Mouse (Mus musculus) urinary bladder, postnatal 4 days (tissue): Measurements from ENCODE around the gene Prf1.

Source experiments
- DNase-seq, 2 experiments: peaks; one replicate each; pipeline ENCODE4 v3.0.0; 2021 to 2022; ENCODE audit warnings: low spot score in 2 of 2

Prf1 gene

GRCm38 (mm10) chr10:61286246-61286645 is 11.4 kb upstream of the Prf1 start:
- no peak for DNase-seq

GRCm38 (mm10) chr10:61290016-61290415 is 7.6 kb upstream of the Prf1 start:
- DNase-seq, result no peak

GRCm38 (mm10) chr10:61290479-61290878 is 7.2 kb upstream of the Prf1 start:
- no peak for DNase-seq

GRCm38 (mm10) chr10:61294242-61294641 is 3.4 kb upstream of the Prf1 start:
- DNase-seq, result no peak

GRCm38 (mm10) chr10:61296713-61297445 is 754 bp upstream of the Prf1 start:
- DNase-seq, result no peak

- DNase-seq, result no peak
Measured at GRCm38 (mm10) chr10:61300996-61301395, 3.4 kb downstream of the Prf1 start.

GRCm38 (mm10) chr10:61304046-61304445 is 6.4 kb downstream of the Prf1 start:
- DNase-seq, result no peak

GRCm38 (mm10) chr10:61305928-61306590 is 8.4 kb downstream of the Prf1 start:
- DNase-seq, result no peak

- DNase-seq, result no peak
Measured at GRCm38 (mm10) chr10:61308706-61309320, 11.2 kb downstream of the Prf1 start.

GRCm38 (mm10) chr10:61312159-61312558 is 14.5 kb downstream of the Prf1 start:
- DNase-seq, result no peak

- no peak for DNase-seq
Measured at GRCm38 (mm10) chr10:61312754-61313153, 15.1 kb downstream of the Prf1 start.

GRCm38 (mm10) chr10:61313750-61314149 is 16.1 kb downstream of the Prf1 start:
- no peak for DNase-seq

GRCm38 (mm10) chr10:61315324-61315880 is 17.8 kb downstream of the Prf1 start:
- no peak for DNase-seq

GRCm38 (mm10) chr10:61318527-61318926 is 20.9 kb downstream of the Prf1 start:
- no peak for DNase-seq

GRCm38 (mm10) chr10:61324717-61325116 is 27.1 kb downstream of the Prf1 start:
- DNase-seq, result peak in 1 of 2 experiments; percentile 43

GRCm38 (mm10) chr10:61325782-61326328 is 28.2 kb downstream of the Prf1 start:
- DNase-seq, result no peak

- DNase-seq, result no peak
Measured at GRCm38 (mm10) chr10:61327545-61327944, 29.9 kb downstream of the Prf1 start.

- no peak for DNase-seq
Measured at GRCm38 (mm10) chr10:61328927-61329326, 31.3 kb downstream of the Prf1 start.

GRCm38 (mm10) chr10:61331046-61331445 is 33.4 kb downstream of the Prf1 start:
- DNase-seq, result no peak

- DNase-seq, result no peak
Measured at GRCm38 (mm10) chr10:61334545-61334944, 36.9 kb downstream of the Prf1 start.

- DNase-seq, result peak; percentile 54 to 89
Measured at GRCm38 (mm10) chr10:61336137-61336536, 38.5 kb downstream of the Prf1 start.

GRCm38 (mm10) chr10:61336592-61336991 is 39.0 kb downstream of the Prf1 start:
- DNase-seq, result no peak
